Mouse (Mus musculus) olfactory bulb, adult 2 months (tissue): ENCODE measurements around the gene Tjp3.

Source experiments
- CTCF ChIP-seq: fragments of 200-500 bp; IDR thresholded peaks from 2 replicates; pipeline ENCODE4 v1.5.1; 2012; ENCODE audit warnings: low read depth, mild to moderate bottlenecking, low read length, moderate library complexity; ENCODE audit not compliant: insufficient read depth
- POLR2A ChIP-seq: fragments of 200-500 bp; IDR thresholded peaks from 2 replicates; pipeline ENCODE4 v1.6.1; 2012; ENCODE audit warnings: mild to moderate bottlenecking, low read depth, low read length, moderate library complexity; ENCODE audit not compliant: insufficient read depth

DNA sequence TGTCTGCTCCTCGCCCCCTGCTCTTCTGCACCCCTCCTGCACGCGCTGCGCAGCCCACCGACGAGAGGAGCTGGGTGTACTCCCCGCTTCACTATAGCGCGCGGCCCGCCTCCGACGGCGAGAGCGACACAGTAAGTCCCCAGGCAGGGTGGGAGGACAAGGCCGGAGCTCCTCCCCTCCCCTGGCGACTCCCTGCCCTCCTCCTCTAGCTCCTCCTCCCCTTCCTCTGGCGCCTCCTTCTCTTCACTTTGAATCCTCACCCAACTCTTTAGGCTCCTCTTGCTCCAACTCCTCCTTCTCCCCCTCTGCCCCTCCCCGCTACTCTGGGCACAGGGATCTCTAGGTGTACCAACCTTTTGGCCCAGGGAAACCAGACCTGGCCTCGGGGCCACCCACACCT is 25.9 kb upstream of the Tjp3 start:
- TF ChIP-seq CTCF (no peak), POLR2A (no peak)
